Mouse (Mus musculus) cortical plate, adult 2 months (tissue): ENCODE data around the gene Dnaaf1. TPM values are rescaled to one million over a fixed set of nuclear protein-coding genes. Genes with fewer than 3 reads are reported as not detected.

ENCODE experiments used
- H3K27ac ChIP-seq: fragments of 200-500 bp; 2 replicates; pipeline ENCODE4 v1.5.1; 2012; ENCODE audit warnings: low read length, control low read depth, inconsistent platforms; ENCODE audit not compliant: insufficient read depth
- H3K4me1 ChIP-seq: fragments of 200-500 bp; 2 replicates; pipeline ENCODE4 v1.6.1; 2011; ENCODE audit warnings: low read length; ENCODE audit not compliant: control insufficient read depth, insufficient read depth
- H3K4me3 ChIP-seq: fragments of 200-500 bp; 2 replicates; pipeline ENCODE4 v1.5.1; 2011; ENCODE audit warnings: mild to moderate bottlenecking, low read length, control low read depth; ENCODE audit not compliant: insufficient read depth
- CTCF ChIP-seq: fragments of 200-500 bp; IDR thresholded peaks from 2 replicates; pipeline ENCODE4 v1.5.1; 2011; ENCODE audit warnings: mild to moderate bottlenecking, control low read depth, low read length; ENCODE audit not compliant: insufficient read depth; ENCODE audit errors: extremely low read depth
- POLR2A ChIP-seq: fragments of 200-500 bp; IDR thresholded peaks from 2 replicates; pipeline ENCODE4 v1.6.1; 2011; ENCODE audit warnings: mild to moderate bottlenecking, low read length, control low read depth; ENCODE audit not compliant: insufficient read depth; ENCODE audit errors: extremely low read depth
- polyA plus RNA-seq: library from polyadenylated mRNA; depleted of rRNA; stranded (reverse); fragments of >200 nt; gene quantifications from 2 replicates; pipeline ENCODE4 v1.2.3, GENCODE M21; 2012; rRNA removed

The Dnaaf1 gene
- 0.21 and 0.44 TPM in 2 replicates for polyA plus RNA-seq

GRCm38 (mm10) chr8:119574437-119575365 is at the start of gene Dnaaf1, which contains the start of gene Hsdl1:
Gene Dnaaf1 (plus strand): TSS chr8:119575235.
Gene Hsdl1 (minus strand): TSS chr8:119575183.
- TF ChIP-seq POLR2A (peak; percentile 31; the same call in 1 of the 2 replicates), CTCF (no peak)
- no peak within 1 kb of the TSS for H3K27ac ChIP-seq
- peak within 1 kb of the TSS; percentile 71 for H3K4me3 ChIP-seq
- peaks cover 3% of the 10 kb centered on the region; the same call in 1 of the 2 replicates for H3K4me1 ChIP-seq

GRCm38 (mm10) chr8:119528762-119529161 is 46.3 kb upstream of the Dnaaf1 start:
- Histone ChIP-seq H3K4me3 (no peak overlapping the region), H3K4me1 (peaks cover 7% of the 10 kb centered on the region), H3K27ac (no peak overlapping the region)
- no peak for TF ChIP-seq POLR2A
- no peak for TF ChIP-seq CTCF

GRCm38 (mm10) chr8:119530937-119531336 is 44.1 kb upstream of the Dnaaf1 start:
- no peak overlapping the region for H3K4me3 ChIP-seq
- peaks cover 7% of the 10 kb centered on the region for H3K4me1 ChIP-seq
- no peak overlapping the region for H3K27ac ChIP-seq
- TF ChIP-seq POLR2A (no peak), CTCF (no peak)

- Histone ChIP-seq H3K4me3 (no peak overlapping the region), H3K4me1 (peaks cover 7% of the 10 kb centered on the region), H3K27ac (no peak overlapping the region)
- TF ChIP-seq POLR2A = no peak
- no peak for TF ChIP-seq CTCF
Measured at GRCm38 (mm10) chr8:119531397-119531796, 43.6 kb upstream of the Dnaaf1 start.

GRCm38 (mm10) chr8:119531973-119532372 is 43.1 kb upstream of the Dnaaf1 start:
- TF ChIP-seq CTCF = no peak
- Histone ChIP-seq H3K4me3 (no peak overlapping the region), H3K4me1 (peaks cover 7% of the 10 kb centered on the region), H3K27ac (no peak overlapping the region)

GRCm38 (mm10) chr8:119544606-119545005 is 30.4 kb upstream of the Dnaaf1 start:
- H3K4me3 ChIP-seq = no peak overlapping the region
- no peaks in the 10 kb centered on the region for H3K4me1 ChIP-seq
- TF ChIP-seq POLR2A (no peak), CTCF (no peak)
- H3K27ac ChIP-seq = no peak overlapping the region

- TF ChIP-seq POLR2A = no peak
- no peak for TF ChIP-seq CTCF
- Histone ChIP-seq H3K4me1 (peaks cover 4% of the 10 kb centered on the region), H3K4me3 (no peak overlapping the region), H3K27ac (no peak overlapping the region)
Measured at GRCm38 (mm10) chr8:119545180-119545579, 29.9 kb upstream of the Dnaaf1 start.

GRCm38 (mm10) chr8:119545791-119546190 is 29.2 kb upstream of the Dnaaf1 start:
- no peak overlapping the region for H3K27ac ChIP-seq
- H3K4me3 ChIP-seq = no peak overlapping the region
- peaks cover 7% of the 10 kb centered on the region for H3K4me1 ChIP-seq
- TF ChIP-seq CTCF (no peak), POLR2A (no peak)

- Histone ChIP-seq H3K27ac (no peak overlapping the region), H3K4me3 (no peak overlapping the region), H3K4me1 (peaks cover 7% of the 10 kb centered on the region)
- no peak for TF ChIP-seq CTCF
- no peak for TF ChIP-seq POLR2A
Measured at GRCm38 (mm10) chr8:119547019-119547691, 27.9 kb upstream of the Dnaaf1 start.

- peaks cover 7% of the 10 kb centered on the region for H3K4me1 ChIP-seq
- H3K4me3 ChIP-seq = no peak overlapping the region
- no peak overlapping the region for H3K27ac ChIP-seq
- TF ChIP-seq POLR2A = no peak
- TF ChIP-seq CTCF = no peak
Measured at GRCm38 (mm10) chr8:119548560-119549113, 26.4 kb upstream of the Dnaaf1 start.
